Mouse (Mus musculus) adrenal gland (tissue): Measurements from ENCODE around the gene Zfp638.
"Not testable (repeated sequence)": the region's sequence is repeated elsewhere in the genome, so short reads cannot be mapped to it uniquely, and the experiment has no call there.

Experiments used
- intact Hi-C: fragments of 180-260 bp; cut with DNase I; formaldehyde crosslinking; loops from one replicate; pipeline ENCODE4 v1.15.1; 2025

Gene Zfp638

DNA sequence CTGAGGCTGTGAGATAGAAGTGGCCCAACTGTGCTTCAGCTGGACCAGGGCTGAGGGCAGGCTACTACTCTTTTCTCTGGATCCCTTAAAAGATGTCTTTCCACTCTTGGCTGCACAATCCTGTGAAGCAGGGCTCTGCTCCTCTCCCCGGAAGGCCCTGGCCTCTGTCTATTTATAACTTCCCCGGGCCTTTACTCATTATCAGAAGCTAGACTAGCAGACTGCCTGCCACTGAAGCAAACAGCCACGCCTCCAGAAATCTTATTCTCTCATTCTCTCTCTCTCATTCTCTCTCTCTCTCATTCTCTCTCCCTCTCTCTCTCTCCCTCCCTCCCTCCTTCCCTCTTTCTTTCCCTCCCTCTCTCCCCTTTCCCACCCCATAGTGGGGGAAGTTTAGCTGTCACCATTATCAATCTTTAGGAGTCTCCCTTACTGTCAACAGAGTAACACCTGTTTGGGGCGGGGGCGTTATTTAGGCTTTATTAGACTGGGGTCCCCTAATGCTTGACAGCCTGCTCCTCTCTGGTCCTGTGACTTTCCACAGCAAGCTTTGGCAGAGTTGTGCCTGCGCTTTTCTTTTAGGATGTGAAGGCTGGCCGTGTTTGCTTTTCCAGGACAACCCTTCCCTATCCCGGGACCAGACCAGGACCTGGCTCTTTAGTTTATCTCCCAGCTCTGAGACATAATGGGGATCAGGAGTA is 142.4 kb downstream of the Zfp638 start:
- intact Hi-C loops: no loop called here

DNA sequence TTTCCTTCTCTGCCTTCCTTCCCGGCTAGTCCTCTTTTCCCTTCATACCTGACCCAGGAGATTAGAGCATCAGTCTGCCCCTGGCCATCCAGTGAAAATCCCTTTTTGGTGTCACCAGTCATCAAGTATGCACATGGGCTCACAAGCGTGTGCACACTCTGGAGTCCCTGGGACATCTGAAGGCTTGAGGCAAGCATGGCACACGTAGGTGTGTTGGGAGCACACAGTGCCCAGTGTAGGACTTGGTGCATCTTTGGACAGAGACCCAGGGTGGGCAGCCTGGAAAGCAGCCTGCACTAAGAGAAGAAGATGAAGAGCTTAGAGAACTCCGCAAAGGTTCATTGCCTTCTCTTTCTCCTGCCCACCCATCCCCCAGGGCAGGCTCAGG is 143.0 kb downstream of the Zfp638 start:
- intact Hi-C loops: no loop called here

DNA sequence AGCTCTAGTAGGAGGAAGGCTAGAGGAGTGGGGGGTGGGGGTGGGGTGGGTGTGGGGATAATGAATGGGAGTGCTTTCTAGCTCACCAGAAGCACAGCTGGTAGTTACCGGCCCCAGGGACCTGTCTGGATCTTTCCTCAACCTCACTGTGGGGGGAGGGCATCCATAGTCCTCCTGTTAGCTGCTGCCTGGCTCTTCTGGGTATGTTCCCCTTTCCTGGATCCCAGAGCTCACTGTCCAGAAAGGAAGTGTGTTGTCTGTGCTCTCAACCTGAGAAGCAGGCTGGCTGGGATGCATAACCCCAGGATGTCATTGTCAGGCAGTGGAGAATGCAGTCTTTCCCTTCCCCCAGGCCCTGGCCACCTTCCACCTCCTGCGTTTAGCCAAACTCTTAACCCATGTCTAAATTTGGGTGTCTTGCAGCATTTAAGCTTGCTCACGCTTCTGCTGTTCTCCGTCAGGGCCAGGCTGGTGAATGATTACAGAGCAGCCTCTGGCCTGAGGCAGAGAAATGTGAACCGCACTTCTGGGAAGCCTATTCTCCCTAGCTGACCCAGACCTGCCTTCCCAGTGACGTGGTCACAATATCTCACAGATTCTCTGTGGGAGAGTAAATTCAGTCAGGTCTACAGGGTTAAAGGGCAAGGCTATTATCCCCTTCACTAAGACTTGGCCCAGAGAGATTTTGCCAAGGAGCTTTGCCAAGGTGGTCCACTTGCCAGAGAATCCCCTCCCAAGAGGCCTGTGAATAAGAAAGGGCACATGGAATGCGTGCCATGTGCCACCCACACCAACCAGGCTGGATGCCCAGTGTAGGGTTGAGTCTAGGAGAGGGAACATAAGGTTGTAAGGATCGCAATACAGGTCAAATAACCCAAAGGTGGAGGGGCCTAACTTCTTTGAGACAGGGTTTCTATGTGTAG is 143.7 kb downstream of the Zfp638 start:
- intact Hi-C loops: no loop called here

DNA sequence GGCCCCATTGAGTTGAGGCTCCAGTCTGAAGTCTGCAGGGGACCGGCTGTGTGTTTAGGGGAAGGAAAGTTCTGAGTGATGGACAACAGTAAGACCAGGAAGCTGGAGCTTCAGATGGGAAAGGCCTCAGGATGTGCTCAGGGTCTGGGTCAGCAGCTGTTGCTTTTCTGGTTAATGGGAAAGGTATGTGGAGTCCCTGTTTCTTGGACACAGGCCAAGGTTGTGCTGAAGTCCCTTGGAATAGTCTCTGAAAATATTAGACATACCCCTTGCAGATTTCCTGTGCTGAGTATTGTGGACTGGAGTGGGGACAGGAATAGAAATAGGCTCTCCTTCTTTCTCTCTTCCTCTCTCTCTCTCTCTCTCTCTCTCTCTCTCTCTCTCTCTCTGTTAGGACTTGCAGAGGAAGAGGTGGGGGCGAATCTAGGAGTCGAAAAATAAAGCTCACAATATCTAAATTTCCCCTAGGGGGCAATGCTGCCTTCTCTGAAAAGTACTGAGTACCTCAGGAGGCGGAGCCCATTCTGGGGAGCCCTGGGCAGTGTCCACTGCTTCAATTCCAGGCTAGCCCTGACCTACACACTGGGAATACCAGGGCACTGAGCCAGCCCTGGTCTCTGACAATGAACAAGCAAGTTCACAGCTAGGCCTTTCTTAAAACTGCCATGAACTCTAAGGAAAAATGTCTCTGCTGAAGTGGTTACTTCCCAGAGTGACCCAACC is 148.2 kb downstream of the Zfp638 start:
- intact Hi-C loops: not testable (repeated sequence)

DNA sequence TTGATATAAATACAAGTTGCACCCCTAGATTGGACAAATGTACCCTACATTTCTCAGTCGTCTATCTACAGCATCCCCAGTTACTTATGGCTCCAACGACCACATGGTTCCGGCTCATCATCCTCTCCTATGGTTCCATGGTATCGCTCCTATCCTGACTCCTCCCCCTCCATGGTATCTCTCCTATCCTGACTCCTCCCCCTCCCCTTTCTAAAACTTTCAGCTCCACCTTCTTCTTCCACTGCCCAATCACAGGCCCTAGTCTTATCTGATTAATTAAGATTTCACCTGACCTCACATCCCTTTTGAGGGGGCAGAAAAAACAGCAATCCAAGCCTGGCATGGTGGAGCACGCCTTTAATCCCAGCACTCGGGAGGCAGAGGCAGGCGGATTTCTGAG is 149.9 kb downstream of the Zfp638 start:
- intact Hi-C loops: no loop called here

DNA sequence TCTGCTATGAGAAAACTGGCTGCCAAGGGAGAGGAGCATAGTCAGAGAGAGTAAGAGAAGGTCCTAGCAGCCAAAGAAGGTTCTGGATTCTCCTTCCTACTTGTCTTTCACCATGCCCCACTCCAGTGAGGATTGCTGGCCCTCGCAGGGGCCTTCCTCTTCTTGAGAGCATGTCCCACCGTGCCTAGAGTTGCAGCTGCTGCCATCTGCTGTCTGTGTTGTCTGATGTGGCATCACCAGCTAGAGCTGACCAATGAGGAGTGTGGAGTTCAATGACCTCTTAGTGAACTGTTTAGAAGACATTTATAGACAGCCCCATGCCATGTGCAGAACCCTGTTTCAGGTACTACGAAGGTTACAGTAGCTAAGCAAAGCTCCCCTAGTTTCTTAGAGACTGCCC is 150.5 kb downstream of the Zfp638 start:
- intact Hi-C loops: no loop called here

DNA sequence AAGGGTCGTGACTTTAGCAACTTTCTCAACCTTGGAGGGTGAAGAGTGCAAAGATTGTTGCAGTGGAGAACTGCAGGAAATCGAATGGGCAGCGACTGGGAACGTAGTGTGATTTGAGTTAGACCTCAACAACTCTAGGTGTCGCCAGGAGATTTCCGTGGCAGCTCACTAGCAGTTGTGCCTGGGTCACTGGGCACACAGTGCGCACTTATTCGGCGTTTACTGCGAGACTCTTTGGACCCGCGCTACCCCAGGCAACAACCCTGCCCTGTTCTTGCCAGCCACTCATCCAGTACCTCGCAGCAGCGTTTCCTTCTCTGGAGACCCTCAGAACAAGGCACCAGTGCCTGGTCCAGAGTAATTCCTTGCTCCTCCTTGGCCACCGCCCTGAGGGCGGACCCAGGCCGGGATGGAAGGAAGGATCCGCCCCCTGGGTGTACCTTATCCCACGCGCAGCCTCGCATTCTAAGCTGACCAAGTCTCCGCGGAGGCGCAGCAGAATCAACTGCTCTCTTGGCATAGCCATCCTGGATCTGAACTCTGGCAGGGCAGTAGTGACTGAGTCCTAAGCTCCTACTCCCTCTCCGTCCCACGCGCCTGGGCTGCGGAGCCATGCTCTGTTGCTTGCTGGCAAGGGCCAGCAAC is 152.1 kb downstream of the Zfp638 start:
- intact Hi-C loops: loop anchor here (2.0 kb wide), 1 partner anchor 42 kb away; no protein-coding TSS in a partner anchor

DNA sequence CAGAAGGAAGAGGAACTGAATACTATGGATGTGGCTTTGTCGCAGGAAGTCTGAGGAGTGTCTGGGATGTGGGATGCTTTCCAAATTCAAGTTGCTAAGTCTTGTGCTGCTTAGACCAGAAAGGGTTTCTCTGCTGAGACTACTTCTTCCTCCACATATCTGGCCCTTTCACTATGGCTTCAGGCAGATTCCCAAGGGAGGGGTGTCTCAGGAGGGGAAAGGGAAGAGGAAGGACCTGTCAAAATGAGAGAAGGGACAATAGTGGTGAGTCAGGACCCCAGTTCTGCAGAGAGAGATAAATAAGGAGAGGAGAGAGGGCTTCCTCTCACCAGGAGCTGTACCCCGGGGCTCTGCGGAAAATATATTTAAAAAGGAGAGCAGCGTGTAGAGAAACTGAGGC is 153.1 kb downstream of the Zfp638 start:
- intact Hi-C loops: no loop called here

DNA sequence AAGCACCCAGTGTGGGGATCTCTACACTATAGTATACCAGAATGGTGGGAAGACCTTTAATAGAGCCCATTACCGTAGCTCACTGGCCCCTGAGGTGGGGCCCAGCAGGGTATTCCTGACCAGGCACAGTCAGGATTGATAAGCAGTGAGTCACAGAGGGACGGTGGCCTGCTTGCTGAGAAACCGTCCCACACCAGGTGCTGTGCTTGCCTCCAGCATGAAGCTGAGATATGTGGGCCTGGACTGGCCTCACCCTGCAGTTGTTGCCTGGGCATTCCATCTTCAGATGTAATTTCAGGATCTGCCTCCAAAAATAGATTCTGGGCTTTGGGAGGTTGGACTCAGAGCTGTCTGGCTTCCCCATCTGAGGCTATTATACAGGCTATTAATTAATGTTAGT is 155.1 kb downstream of the Zfp638 start:
- intact Hi-C loops: no loop called here

DNA sequence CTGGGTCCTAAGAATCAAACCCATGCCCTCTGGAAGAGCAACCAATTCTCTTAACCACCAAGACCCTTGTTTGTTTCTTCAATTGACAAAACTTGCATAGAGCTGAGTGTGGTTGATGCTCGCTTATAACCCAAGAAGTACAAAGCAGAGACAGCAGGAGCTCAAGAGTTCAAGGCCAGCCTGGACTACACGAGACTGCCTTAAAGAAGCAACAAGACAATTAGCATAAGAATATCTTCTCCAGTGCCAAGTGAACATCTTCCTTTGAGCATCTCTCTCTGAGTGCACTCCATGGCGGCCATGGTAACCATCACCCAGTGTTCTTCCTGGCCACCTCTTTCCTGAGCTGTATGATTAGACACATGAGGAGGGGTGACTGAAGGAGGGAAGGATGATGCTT is 158.7 kb downstream of the Zfp638 start:
- intact Hi-C loops: no loop called here

DNA sequence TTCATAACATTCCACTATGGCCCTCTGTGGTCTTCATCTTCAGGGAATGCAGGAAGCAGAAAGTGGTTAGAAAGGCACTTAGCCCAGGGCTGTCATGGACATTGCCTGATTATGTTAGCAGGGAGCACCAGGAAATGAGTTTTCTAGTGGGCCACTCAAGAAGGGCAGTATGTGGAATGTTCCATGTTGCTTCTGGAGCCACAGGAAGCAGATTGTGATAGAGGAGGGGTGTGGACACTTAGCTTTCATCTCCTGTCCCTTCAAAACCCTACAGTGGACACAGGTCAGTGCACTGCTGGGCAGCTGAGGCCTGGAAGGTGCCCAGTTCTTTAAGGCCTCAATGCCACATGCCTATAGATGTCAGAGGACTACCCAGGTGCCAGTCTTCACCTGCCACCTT is 161.9 kb downstream of the Zfp638 start:
- intact Hi-C loops: no loop called here

DNA sequence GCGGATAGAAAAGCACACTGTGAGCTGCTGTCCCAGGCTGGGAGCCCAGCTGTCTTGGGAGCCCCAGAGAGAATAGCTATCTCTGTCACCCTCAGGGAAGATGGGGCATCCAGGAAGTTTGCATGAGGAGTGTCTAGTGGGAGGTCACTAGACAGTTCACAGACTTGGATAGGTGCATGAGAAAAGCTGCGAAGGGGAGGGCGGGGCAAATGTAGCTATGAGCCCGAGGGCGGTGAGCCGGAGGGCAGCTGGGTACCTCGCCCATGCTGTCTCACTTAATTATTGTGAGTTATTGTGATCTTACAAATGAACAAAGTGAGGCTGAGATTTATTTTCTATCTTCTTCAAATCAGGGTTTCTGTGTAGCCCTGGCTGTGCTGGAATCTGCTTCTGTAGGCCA is 162.9 kb downstream of the Zfp638 start:
- intact Hi-C loops: no loop called here

DNA sequence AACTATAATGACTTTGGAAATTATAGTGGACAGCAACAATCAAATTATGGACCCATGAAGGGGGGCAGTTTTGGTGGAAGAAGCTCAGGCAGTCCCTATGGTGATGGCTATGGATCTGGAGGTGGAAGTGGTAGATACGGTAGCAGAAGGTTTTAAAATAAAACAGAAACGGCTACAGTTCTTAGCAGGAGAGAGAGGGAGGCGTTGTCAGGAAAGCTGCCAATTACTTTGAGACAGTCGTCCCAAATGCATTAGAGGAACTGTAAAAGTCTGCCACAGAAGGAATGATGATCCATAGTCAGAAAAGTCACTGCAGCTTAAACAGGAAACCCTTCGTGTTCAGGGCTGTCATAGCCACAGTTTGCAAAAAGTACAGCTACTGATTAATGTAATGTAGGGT is 165.6 kb downstream of the Zfp638 start:
- intact Hi-C loops: not testable (repeated sequence)
